Mouse (Mus musculus): ENCODE measurements around the gene Cuedc2. TPM values are rescaled to one million over a fixed set of nuclear protein-coding genes. Genes with fewer than 3 reads are reported as not detected.

Gene Cuedc2
- 10 to 100 TPM; 56.1 to 56.5 TPM for total RNA-seq (2021)
- long read RNA-seq, experiment 1, transcript Cuedc2-203 (9 exons, 1,790 nt): minor isoform, 16 of 132 reads
- long read RNA-seq, experiment 1, transcript Cuedc2-211 (9 exons, 999 nt): minor isoform, 12 of 132 reads
- long read RNA-seq, experiment 1, transcript Cuedc2-201 (9 exons, 1,833 nt): major isoform, 41 of 132 reads
- long read RNA-seq, experiment 1, partial matches to known transcripts: 21 of 132 reads
- long read RNA-seq, experiment 1, other reads (novel, unspliced or antisense): 41 of 132 reads
- long read RNA-seq, experiment 2, transcript Cuedc2-201 (9 exons, 1,833 nt): major isoform, 29 of 93 reads
- long read RNA-seq, experiment 2, transcript Cuedc2-211 (9 exons, 999 nt): minor isoform, 8 of 93 reads
- long read RNA-seq, experiment 2, transcript Cuedc2-203 (9 exons, 1,790 nt): minor isoform, 15 of 93 reads
- long read RNA-seq, experiment 2, partial matches to known transcripts: 3 of 93 reads
- long read RNA-seq, experiment 2, other reads (novel, unspliced or antisense): 31 of 93 reads

GRCm38 (mm10) chr19:46338331-46338936 lies at the start of gene Cuedc2:
Gene Cuedc2, minus strand, starts transcription at chr19:46338702.
- peak; percentile 93 for DNase-seq

- no peak for DNase-seq
Observed at GRCm38 (mm10) chr19:46382275-46382674, 43.8 kb upstream of the Cuedc2 start.

GRCm38 (mm10) chr19:46375891-46376290 lies 37.4 kb upstream of the Cuedc2 start:
- no peak for DNase-seq

- no peak for DNase-seq
Observed at GRCm38 (mm10) chr19:46375489-46375888, 37.0 kb upstream of the Cuedc2 start.

- no peak for DNase-seq
Observed at GRCm38 (mm10) chr19:46374477-46375088, 36.1 kb upstream of the Cuedc2 start.

- peak; percentile 56 for DNase-seq
Observed at GRCm38 (mm10) chr19:46369204-46369603, 30.7 kb upstream of the Cuedc2 start.

- DNase-seq: no peak
Observed at GRCm38 (mm10) chr19:46367798-46368590, 29.5 kb upstream of the Cuedc2 start.

GRCm38 (mm10) chr19:46363294-46364009 lies 24.9 kb upstream of the Cuedc2 start:
- DNase-seq: no peak

GRCm38 (mm10) chr19:46362104-46362503 lies 23.6 kb upstream of the Cuedc2 start:
- no peak for DNase-seq

- DNase-seq: no peak
Observed at GRCm38 (mm10) chr19:46358381-46358780, 19.9 kb upstream of the Cuedc2 start.

- no peak for DNase-seq
Observed at GRCm38 (mm10) chr19:46357344-46358280, 19.1 kb upstream of the Cuedc2 start.

GRCm38 (mm10) chr19:46356701-46357138 lies 18.2 kb upstream of the Cuedc2 start:
- peak; percentile 76 for DNase-seq

- no peak for DNase-seq
Observed at GRCm38 (mm10) chr19:46350168-46350932, 11.8 kb upstream of the Cuedc2 start, which contains the start of gene 2310034G01Rik. Gene 2310034G01Rik, minus strand, starts transcription at chr19:46350302.

GRCm38 (mm10) chr19:46349550-46349949 lies 11.0 kb upstream of the Cuedc2 start:
- DNase-seq: no peak

- DNase-seq: peak; percentile 78
Observed at GRCm38 (mm10) chr19:46348761-46349458, 10.4 kb upstream of the Cuedc2 start.

- no peak for DNase-seq
Observed at GRCm38 (mm10) chr19:46347936-46348668, 9.6 kb upstream of the Cuedc2 start.

GRCm38 (mm10) chr19:46347146-46347545 lies 8.6 kb upstream of the Cuedc2 start:
- DNase-seq: no peak
